Mouse (Mus musculus) liver, postnatal 0 days (tissue): ENCODE results near the gene Zscan26.

Experiments
- CTCF ChIP-seq: sonication (generic); IDR thresholded peaks from 2 replicates; pipeline ENCODE4 v1.5.1; 2016; ENCODE audit warnings: antibody characterized with exemption, low read depth
- EP300 ChIP-seq: IDR thresholded peaks from 2 replicates; pipeline ENCODE4 v1.6.1; 2016; ENCODE audit warnings: antibody characterized with exemption, low read depth, mild to moderate bottlenecking

DNA sequence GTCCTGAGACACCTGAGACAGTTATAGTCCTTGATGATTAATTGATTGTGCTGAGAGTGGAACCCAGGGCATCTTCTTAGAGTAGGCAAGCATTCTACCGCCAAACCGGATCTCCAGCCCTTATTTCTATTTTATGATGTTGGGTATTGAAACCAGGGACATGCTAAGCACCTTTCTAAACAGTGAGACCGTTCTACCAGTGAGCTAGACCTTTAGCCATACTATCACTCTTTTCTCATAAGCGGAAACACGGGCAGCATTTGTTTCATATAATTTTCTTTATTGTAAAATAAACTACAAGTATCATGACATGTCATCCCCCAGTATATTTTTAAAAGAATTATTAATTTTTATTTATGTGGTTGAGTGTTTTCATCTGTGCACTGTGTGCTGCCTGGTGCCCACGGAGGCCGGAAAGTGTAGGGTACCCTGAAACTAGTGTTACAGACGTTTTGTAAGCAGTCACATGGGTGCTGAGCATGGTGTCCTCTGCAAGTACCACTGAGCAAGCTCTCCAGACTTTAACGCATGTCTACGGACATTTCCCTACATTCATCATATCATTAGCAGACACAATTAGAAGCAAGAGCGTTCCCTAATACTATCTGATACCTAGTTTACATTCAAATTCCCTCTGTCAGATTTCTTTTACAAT is 44.6 kb downstream of the Zscan26 start:
- TF ChIP-seq CTCF (no peak), EP300 (no peak)
